Mouse (Mus musculus) CH12.LX (cell line): ENCODE results near the gene Nhp2. TPM values are rescaled to one million over a fixed set of nuclear protein-coding genes. Genes with fewer than 3 reads are reported as not detected.

Experiments used
- DNase-seq: peaks from one replicate; pipeline ENCODE4 v3.0.0-alpha.2; 2013; ENCODE audit errors: extremely low read depth
- H3K27ac ChIP-seq: 2 replicates; pipeline ENCODE4 v1.5.1; 2012; ENCODE audit warnings: low read depth, mild to moderate bottlenecking, control low read depth, moderate library complexity; ENCODE audit not compliant: insufficient read depth
- H3K27me3 ChIP-seq: replicated peaks from 2 replicates; pipeline ENCODE3; 2012; ENCODE audit warnings: inconsistent platforms
- H3K36me3 ChIP-seq, 2 experiments: replicated peaks in 1 of 2; 2 replicates each; pipeline versions ENCODE3 to v1.6.1; 2012; ENCODE audit warnings: inconsistent platforms in 1 of 2, low read length in 1 of 2, mild to moderate bottlenecking in 1 of 2, mixed read lengths in 1 of 2, moderate library complexity in 1 of 2; ENCODE audit not compliant: control insufficient read depth in 1 of 2, insufficient read depth in 1 of 2
- H3K4me1 ChIP-seq, 2 experiments: 2 replicates each; pipeline ENCODE4 v1.6.1; 2012; ENCODE audit warnings: inconsistent platforms in 1 of 2, moderate library complexity in 1 of 2; ENCODE audit not compliant: insufficient read depth in 2 of 2, control insufficient read depth in 1 of 2
- H3K4me2 ChIP-seq: 2 replicates; pipeline ENCODE4 v1.6.1; 2012; ENCODE audit warnings: low read depth, mild to moderate bottlenecking, control low read depth; ENCODE audit not compliant: poor library complexity, insufficient read depth, severe bottlenecking
- H3K4me3 ChIP-seq, 3 experiments: fragments of 150-350 bp in 1 of 3; sonication (generic) in 1 of 3; replicated peaks in 1 of 3; 2 replicates each; pipeline versions ENCODE3 to v1.5.1; 2011 to 2012; ENCODE audit warnings: low read depth in 2 of 3, low read length in 2 of 3, mild to moderate bottlenecking in 2 of 3, moderate library complexity in 2 of 3, control low read depth in 1 of 3, improper control_type of control experiment in 1 of 3, inconsistent platforms in 1 of 3, mixed read lengths in 1 of 3; ENCODE audit not compliant: poor library complexity in 1 of 3
- H3K79me2 ChIP-seq: replicated peaks from 2 replicates; pipeline ENCODE4 v1.6.1; 2012; ENCODE audit warnings: mild to moderate bottlenecking, moderate library complexity; ENCODE audit not compliant: control insufficient read depth, poor library complexity, insufficient read depth, severe bottlenecking; ENCODE audit errors: extremely low read depth
- H3K9ac ChIP-seq: 2 replicates; pipeline ENCODE4 v1.6.1; 2012; ENCODE audit warnings: low read depth, mild to moderate bottlenecking, control low read depth, moderate library complexity; ENCODE audit not compliant: insufficient read depth
- H3K9me3 ChIP-seq: replicated peaks from 2 replicates; pipeline ENCODE3; 2012; ENCODE audit warnings: low read length, inconsistent platforms, mixed read lengths
- BHLHE40 ChIP-seq: IDR thresholded peaks from 2 replicates; pipeline ENCODE4 v1.6.1; 2011; ENCODE audit warnings: mild to moderate bottlenecking, low read depth, low read length, improper control_type of control experiment
- CHD1 ChIP-seq: IDR thresholded peaks from 2 replicates; pipeline ENCODE4 v1.6.1; 2012; ENCODE audit warnings: low read depth, low read length, improper control_type of control experiment, inconsistent platforms
- CTCF ChIP-seq, 2 experiments: IDR thresholded peaks in 1 of 2; conservative IDR thresholded peaks in 1 of 2; 2 replicates each; pipeline ENCODE4 v1.5.1; 2011 to 2012; ENCODE audit warnings: low read depth in 2 of 2, low read length in 2 of 2, improper control_type of control experiment in 1 of 2, inconsistent platforms in 1 of 2, mild to moderate bottlenecking in 1 of 2, moderate library complexity in 1 of 2
- IRF4 ChIP-seq: IDR thresholded peaks from 2 replicates; pipeline ENCODE4 v1.6.1; 2014; ENCODE audit warnings: low read depth, mild to moderate bottlenecking, inconsistent platforms, low read length, improper control_type of control experiment
- MAFK ChIP-seq: IDR thresholded peaks from 2 replicates; pipeline ENCODE4 v1.6.1; 2011; ENCODE audit warnings: low read length, improper control_type of control experiment; ENCODE audit not compliant: insufficient replicate concordance
- MAX ChIP-seq: IDR thresholded peaks from 2 replicates; pipeline ENCODE4 v1.6.1; 2011; ENCODE audit warnings: low read length, improper control_type of control experiment
- MAZ ChIP-seq: IDR thresholded peaks from 2 replicates; pipeline ENCODE4 v1.6.1; 2012; ENCODE audit warnings: low read depth, mild to moderate bottlenecking, inconsistent platforms, low read length, improper control_type of control experiment, moderate library complexity
- MEF2A ChIP-seq: IDR thresholded peaks from 2 replicates; pipeline ENCODE4 v1.6.1; 2014; ENCODE audit warnings: low read depth, mild to moderate bottlenecking, inconsistent platforms, low read length, improper control_type of control experiment, borderline replicate concordance
- TBP ChIP-seq: conservative IDR thresholded peaks from 2 replicates; pipeline ENCODE4 v1.6.1; 2011; ENCODE audit warnings: low read depth, low read length, improper control_type of control experiment
- USF2 ChIP-seq: conservative IDR thresholded peaks from 2 replicates; pipeline ENCODE4 v1.6.1; 2011; ENCODE audit warnings: low read depth, low read length, improper control_type of control experiment
- ZC3H11A ChIP-seq: IDR thresholded peaks from 2 replicates; pipeline ENCODE4 v1.6.1; 2012; ENCODE audit warnings: low read depth, mild to moderate bottlenecking, inconsistent platforms, low read length, improper control_type of control experiment
- ZKSCAN1 ChIP-seq: IDR thresholded peaks from 2 replicates; pipeline ENCODE4 v1.6.1; 2012; ENCODE audit warnings: low read depth, inconsistent platforms, low read length, improper control_type of control experiment, borderline replicate concordance
- ZMIZ1 ChIP-seq: IDR thresholded peaks from 2 replicates; pipeline ENCODE4 v1.6.1; 2012; ENCODE audit warnings: low read depth, mild to moderate bottlenecking, inconsistent platforms, low read length, improper control_type of control experiment
- dilution Hi-C: fragments of 300-500 bp; cut with MboI; formaldehyde crosslinking; loops from 2 replicates; pipeline ENCODE4 v1.14.3; 2020; ENCODE audit warnings: low sequenced_read_pairs; ENCODE audit not compliant: extremely low pct_unique_long_range_greater_than_20kb, extremely low pct_ligation_motif_present
- in situ Hi-C: fragments of 300-500 bp; cut with MboI; formaldehyde crosslinking; loops from 3 replicates; pipeline ENCODE4 v1.14.3; 2019; ENCODE audit warnings: low sequenced_read_pairs, low pct_ligation_motif_present, low pct_unique_long_range_greater_than_20kb, mixed read lengths
- polyA plus RNA-seq: library from polyadenylated mRNA; unstranded; fragments of >175 nt; gene quantifications from 2 replicates; pipeline ENCODE4 v1.2.1, GENCODE M21; 2012; ENCODE audit warnings: low read depth; ENCODE audit not compliant: insufficient read length
- total RNA-seq, 2 experiments: library from RNA; depleted of rRNA; stranded (reverse); fragments of 300-350 nt in 1 of 2; fragments of >200 nt in 1 of 2; gene quantifications; 2 replicates each; pipeline ENCODE4 v1.2.3; 2012 to 2014

The Nhp2 gene
- total and polyA plus RNA-seq, 3 experiments: 489 to 847 (median 722) TPM

DNA sequence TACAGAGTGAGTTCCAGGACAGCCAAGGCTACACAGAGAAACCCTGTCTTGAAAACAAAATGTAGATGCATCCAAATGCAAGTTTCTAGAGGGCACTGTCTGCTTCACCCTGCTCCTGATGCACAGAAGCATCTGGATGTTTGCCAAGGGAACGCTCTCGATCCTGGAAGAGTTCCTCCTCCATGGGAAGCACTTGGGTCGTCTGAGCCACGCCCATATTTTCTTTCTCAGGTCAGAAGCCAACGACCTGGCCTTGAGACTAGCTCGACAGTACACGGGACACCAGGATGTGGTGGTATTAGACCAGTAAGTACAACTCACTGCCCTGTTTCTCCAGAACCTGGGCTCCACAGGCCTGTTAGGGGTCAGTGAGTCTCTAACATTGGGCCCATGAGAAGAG is 28.4 kb upstream of the Nhp2 start:
- no peaks in the 10 kb centered on the region for H3K79me2 ChIP-seq
- no peak overlapping the region for H3K27ac ChIP-seq
- H3K27me3 ChIP-seq: no peaks in the 10 kb centered on the region
- H3K4me1 ChIP-seq: peaks cover 2 to 20% of the 10 kb centered on the region in 2 experiments; a peak in 3 of 4 replicates
- in situ Hi-C loops: no loop called here
- DNase-seq: no peak
- no peak for TF ChIP-seq MAFK
- no peak for TF ChIP-seq MEF2A
- H3K9me3 ChIP-seq: no peaks in the 10 kb centered on the region
- no peak overlapping the region for H3K9ac ChIP-seq
- H3K4me3 ChIP-seq: no peak overlapping the region
- dilution Hi-C loops: no loop called here
- H3K36me3 ChIP-seq: peaks cover 76 to 94% of the 10 kb centered on the region in 2 experiments
- no peak overlapping the region for H3K4me2 ChIP-seq

DNA sequence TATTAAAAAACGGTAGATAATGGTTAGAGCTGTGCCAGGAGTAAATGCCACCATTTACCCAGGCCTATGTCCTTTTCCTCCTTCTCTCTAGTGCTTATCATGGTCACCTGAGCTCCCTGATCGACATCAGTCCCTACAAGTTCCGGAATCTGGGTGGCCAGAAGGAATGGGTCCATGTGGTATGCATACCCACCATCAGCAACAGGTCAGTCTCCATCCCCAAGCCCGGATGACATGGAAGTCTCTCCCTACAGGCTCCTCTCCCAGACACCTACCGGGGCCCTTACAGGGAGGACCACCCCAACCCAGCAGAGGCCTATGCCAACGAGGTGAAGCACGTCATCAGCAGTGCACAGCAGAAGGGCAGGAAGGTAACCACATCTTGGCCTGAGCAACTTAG is 27.6 kb upstream of the Nhp2 start:
- Histone ChIP-seq H3K9me3 (no peaks in the 10 kb centered on the region), H3K4me1 (peaks cover 0 to 12% of the 10 kb centered on the region in 2 experiments; a peak in 2 of 4 replicates), H3K4me3 (no peak overlapping the region), H3K79me2 (no peaks in the 10 kb centered on the region), H3K27ac (no peak overlapping the region), H3K4me2 (no peak overlapping the region), H3K9ac (no peak overlapping the region), H3K36me3 (peaks cover 77 to 94% of the 10 kb centered on the region in 2 experiments), H3K27me3 (no peaks in the 10 kb centered on the region)
- no peak for DNase-seq
- in situ Hi-C loops: no loop called here
- dilution Hi-C loops: no loop called here
- TF ChIP-seq MAX: no peak
- no peak for TF ChIP-seq CTCF (conservative IDR thresholded peaks at IDR 0.05 in 1 of 2, IDR thresholded peaks at IDR 0.05 in 1 of 2; ENCODE audit: low read depth in 2 of 2, low read length in 2 of 2)
- no peak for TF ChIP-seq BHLHE40
- no peak for TF ChIP-seq CHD1
- TF ChIP-seq MAZ: no peak
- TF ChIP-seq MEF2A: no peak
- TF ChIP-seq USF2: no peak

DNA sequence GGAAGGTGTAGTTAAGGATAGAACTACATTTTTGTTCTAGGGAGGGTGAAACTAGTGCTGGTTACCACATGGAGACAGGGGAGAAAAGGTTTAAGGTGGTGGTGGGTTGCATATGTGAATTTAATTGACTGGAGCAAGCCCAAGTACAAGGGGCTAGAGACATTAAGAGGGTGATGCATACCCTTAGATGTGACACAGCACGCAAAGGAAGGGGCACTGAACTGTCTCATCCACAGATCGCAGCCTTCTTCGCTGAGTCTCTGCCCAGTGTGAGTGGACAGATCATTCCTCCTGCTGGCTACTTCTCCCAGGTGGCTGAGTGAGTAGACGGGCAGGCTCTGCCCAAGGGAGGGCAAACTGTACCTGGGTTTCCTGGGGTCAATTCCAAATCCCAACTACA is 26.2 kb upstream of the Nhp2 start:
- no peaks in the 10 kb centered on the region for H3K9me3 ChIP-seq
- TF ChIP-seq USF2: no peak
- TF ChIP-seq CHD1: no peak
- TF ChIP-seq IRF4: no peak
- TF ChIP-seq ZMIZ1: peak; percentile 6; the same call in 1 of the 2 replicates
- TF ChIP-seq MAX: no peak
- TF ChIP-seq ZC3H11A: no peak
- TF ChIP-seq TBP: no peak
- no peak for TF ChIP-seq ZKSCAN1
- no peak overlapping the region for H3K4me3 ChIP-seq
- dilution Hi-C loops: no loop called here
- no peak overlapping the region for H3K27ac ChIP-seq
- in situ Hi-C loops: no loop called here
- no peaks in the 10 kb centered on the region for H3K79me2 ChIP-seq
- peaks cover 0 to 14% of the 10 kb centered on the region in 2 experiments; a peak in 1 of 4 replicates for H3K4me1 ChIP-seq
- DNase-seq: no peak
- no peak overlapping the region for H3K9ac ChIP-seq
- no peak overlapping the region for H3K4me2 ChIP-seq
- peaks cover 77 to 94% of the 10 kb centered on the region in 2 experiments for H3K36me3 ChIP-seq
- no peaks in the 10 kb centered on the region for H3K27me3 ChIP-seq
